Mouse (Mus musculus): ENCODE data around the gene Csta1.

Csta1 gene

GRCm38 (mm10) chr16:36071071-36071449, 60.0 kb downstream of the Csta1 start:
- no peak for DNase-seq (ENCODE audit: low spot score in 2 of 2)
